Mouse (Mus musculus) small intestine, adult 2 months (tissue): ENCODE measurements around the gene Abhd14b.

Experiments used
- CTCF ChIP-seq: fragments of 200-500 bp; IDR thresholded peaks from 2 replicates; pipeline ENCODE4 v1.5.1; 2012; ENCODE audit warnings: low read depth, mild to moderate bottlenecking, control low read depth, inconsistent platforms, low read length, moderate library complexity, mixed read lengths; ENCODE audit not compliant: insufficient replicate concordance, insufficient read length; ENCODE audit errors: extremely low read depth
- POLR2A ChIP-seq: fragments of 200-500 bp; IDR thresholded peaks from 2 replicates; pipeline ENCODE4 v1.6.1; 2012; ENCODE audit warnings: low read depth, mild to moderate bottlenecking, control low read depth, inconsistent platforms, low read length, moderate library complexity

DNA sequence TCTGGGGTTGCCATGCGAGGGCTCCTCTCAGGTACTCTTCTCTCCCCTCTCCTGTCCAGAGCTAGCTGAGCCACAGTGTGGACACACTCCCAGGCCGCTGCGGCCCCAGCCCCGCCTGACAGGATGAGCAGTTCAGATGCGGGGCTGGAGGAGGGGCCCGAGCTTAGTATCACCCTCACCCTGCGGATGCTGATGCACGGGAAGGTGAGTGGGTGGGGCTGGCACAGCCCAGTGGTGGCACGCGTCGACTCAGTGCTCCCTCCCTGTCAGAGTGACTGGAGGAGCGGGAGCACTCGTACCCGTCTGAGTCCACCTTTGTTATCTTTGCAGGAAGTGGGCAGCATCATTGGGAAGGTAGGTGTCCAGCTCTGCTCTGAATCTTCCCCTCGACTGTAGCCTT lies 12.7 kb downstream of the Abhd14b start:
- TF ChIP-seq CTCF, result no peak
- no peak for TF ChIP-seq POLR2A
